Mouse (Mus musculus) spleen, adult 2 months (tissue): ENCODE results near the gene Tax1bp3.

Experiments
- CTCF ChIP-seq: fragments of 200-500 bp; IDR thresholded peaks from 2 replicates; pipeline ENCODE4 v1.5.1; 2011; ENCODE audit warnings: mild to moderate bottlenecking, inconsistent platforms; ENCODE audit not compliant: insufficient read depth, insufficient read length, insufficient replicate concordance; ENCODE audit errors: extremely low read depth
- POLR2A ChIP-seq: fragments of 200-500 bp; IDR thresholded peaks from 2 replicates; pipeline ENCODE4 v1.6.1; 2011; ENCODE audit warnings: low read depth, low read length, inconsistent platforms

DNA sequence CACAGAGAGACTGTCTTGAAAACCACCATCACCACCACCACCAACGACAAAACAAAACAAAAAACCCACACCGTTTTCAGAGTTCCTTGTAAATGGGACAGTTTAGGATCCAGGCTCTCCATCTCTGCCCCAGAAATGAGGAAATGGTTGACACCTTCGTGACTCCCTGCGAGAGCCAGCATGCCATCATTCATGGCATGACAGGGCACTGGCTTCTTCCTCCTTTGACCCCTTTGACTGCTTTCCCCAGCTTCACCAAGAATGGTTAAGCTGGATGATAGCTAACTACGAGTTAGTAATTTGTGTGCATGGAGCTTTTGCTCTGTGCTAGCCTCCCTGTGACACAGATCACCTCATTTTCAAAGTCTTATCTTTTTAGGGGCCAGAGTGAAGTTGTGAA lies 14.6 kb upstream of the Tax1bp3 start:
- TF ChIP-seq CTCF (no peak), POLR2A (no peak)
